Mouse (Mus musculus) heart, adult 2 months (tissue): ENCODE data around the gene Emc8.

ENCODE experiments used
- CTCF ChIP-seq: fragments of 200-600 bp; IDR thresholded peaks from 2 replicates; pipeline ENCODE4 v1.8.1; 2022; ENCODE audit warnings: antibody characterized with exemption, mild to moderate bottlenecking, moderate library complexity
- EP300 ChIP-seq: fragments of 200-500 bp; IDR thresholded peaks from 2 replicates; pipeline ENCODE4 v1.6.1; 2011; ENCODE audit warnings: low read depth, low read length, control low read depth; ENCODE audit not compliant: insufficient read depth
- POLR2A ChIP-seq: fragments of 200-500 bp; IDR thresholded peaks from 2 replicates; pipeline ENCODE4 v1.6.1; 2011; ENCODE audit warnings: mild to moderate bottlenecking, low read depth, low read length, control low read depth; ENCODE audit not compliant: insufficient read depth

- TF ChIP-seq POLR2A (no peak), EP300 (no peak), CTCF (no peak; the same call in 1 of the 2 replicates)
Measured at GRCm38 (mm10) chr8:120607885-120608284, 60.5 kb downstream of the Emc8 start.
